Mouse (Mus musculus) lung, embryonic 15.5 days (tissue): ENCODE results near the gene Tmem127. TPM values are rescaled to one million over a fixed set of nuclear protein-coding genes. Genes with fewer than 3 reads are reported as not detected.
A peak's percentile ranks its signal among the peaks of the same experiment; 100 is the strongest.
"Not testable (repeated sequence)": the region's sequence is repeated elsewhere in the genome, so short reads cannot be mapped to it uniquely, and the experiment has no call there.

Experiments used
- ATAC-seq: fragments of 200-750 bp; cut with Nextera tagmentation; 2 replicates; pipeline ENCODE4 v1.8.0; 2017; ENCODE audit warnings: moderate number of reproducible peaks, borderline replicate concordance; ENCODE audit not compliant: low FRiP score, low TSS enrichment; ENCODE audit errors: extremely low read depth
- H3K27ac ChIP-seq: fragments of 300-500 bp; sonication (generic); 2 replicates; pipeline ENCODE4 v1.5.1; 2015; ENCODE audit warnings: moderate library complexity, mild to moderate bottlenecking, inconsistent platforms
- H3K27me3 ChIP-seq: fragments of 300-500 bp; sonication (generic); 2 replicates; pipeline ENCODE4 v1.6.1; 2015; ENCODE audit warnings: inconsistent platforms
- H3K36me3 ChIP-seq: fragments of 300-500 bp; sonication (generic); 2 replicates; pipeline ENCODE4 v1.6.1; 2015; ENCODE audit warnings: inconsistent platforms
- H3K4me1 ChIP-seq: fragments of 300-500 bp; sonication (generic); 2 replicates; pipeline ENCODE4 v1.6.1; 2015; ENCODE audit warnings: inconsistent platforms
- H3K4me2 ChIP-seq: fragments of 300-500 bp; sonication (generic); 2 replicates; pipeline ENCODE4 v1.6.1; 2015; ENCODE audit warnings: inconsistent platforms, mild to moderate bottlenecking, moderate library complexity
- H3K4me3 ChIP-seq: fragments of 300-500 bp; sonication (generic); 2 replicates; pipeline ENCODE4 v1.5.1; 2015; ENCODE audit warnings: mild to moderate bottlenecking, inconsistent platforms
- H3K9ac ChIP-seq: fragments of 300-500 bp; sonication (generic); 2 replicates; pipeline ENCODE4 v1.6.1; 2015; ENCODE audit warnings: inconsistent platforms
- H3K9me3 ChIP-seq: fragments of 300-500 bp; sonication (generic); 2 replicates; pipeline ENCODE4 v1.6.1; 2016; ENCODE audit warnings: inconsistent platforms
- WGBS: fragments of 180-500 bp; shearing (Covaris S2); methylation state at CpG from one replicate; pipeline ENCODE4 v1.1.7; 2015; 5-methylcytosine and 5-hydroxymethylcytosine counted together
- polyA plus RNA-seq: library from polyadenylated mRNA; unstranded; fragments of >200 nt; fragmentation: Nextera tagmentation; extraction: Ambion mirVana; gene quantifications from 2 replicates; pipeline ENCODE4 v1.2.1, GENCODE M21; 2015

The Tmem127 gene
- polyA plus RNA-seq, 1 experiment from 2014 or later, result 30.9 TPM

GRCm38 (mm10) chr2:127270300-127271041, 22.8 kb downstream of the Tmem127 start:
- H3K9me3 ChIP-seq, result no peaks in the 10 kb centered on the region
- 1% methylated on average over 69 of the region's 75 CpGs for WGBS

GRCm38 (mm10) chr2:127271042-127271515, 23.4 kb downstream of the Tmem127 start:
- no peaks in the 10 kb centered on the region for H3K36me3 ChIP-seq
- H3K4me3 ChIP-seq, result peak overlapping the region; percentile 81
- 6% methylated on average over 8 of the region's 8 CpGs for WGBS
- H3K4me2 ChIP-seq, result peak overlapping the region; percentile 74
- peak overlapping the region; percentile 77 for H3K9ac ChIP-seq
- peak overlapping the region; percentile 96 for H3K27ac ChIP-seq
- ATAC-seq, result no peak
- H3K4me1 ChIP-seq, result peaks cover 4% of the 10 kb centered on the region
- no peaks in the 10 kb centered on the region for H3K27me3 ChIP-seq
- H3K9me3 ChIP-seq, result no peaks in the 10 kb centered on the region

More at GRCm38 (mm10) chr2:127270300-127271041, 22.8 kb downstream of the Tmem127 start:
- H3K36me3 ChIP-seq, result no peaks in the 10 kb centered on the region
- H3K4me2 ChIP-seq, result peak overlapping the region; percentile 74
- no peaks in the 10 kb centered on the region for H3K27me3 ChIP-seq
- H3K9ac ChIP-seq, result peak overlapping the region; percentile 77
- peak; percentile 95 for ATAC-seq
- peak overlapping the region; percentile 96 for H3K27ac ChIP-seq
- H3K4me1 ChIP-seq, result peaks cover 4% of the 10 kb centered on the region
- H3K4me3 ChIP-seq, result peak overlapping the region; percentile 81

- H3K9me3 ChIP-seq, ATAC-seq, H3K27ac ChIP-seq, H3K4me1 ChIP-seq, H3K36me3 ChIP-seq, H3K9ac ChIP-seq, H3K27me3 ChIP-seq: not testable (repeated sequence)
- H3K4me3 ChIP-seq, result 0 out of 2 replicates have a peak overlapping the region, but pooled peaks have one; percentile 19
- 85% methylated on average over 4 of the region's 4 CpGs for WGBS
- peak overlapping the region; percentile 74 for H3K4me2 ChIP-seq
Measured at GRCm38 (mm10) chr2:127272049-127272448, 24.3 kb downstream of the Tmem127 start.

- H3K4me1 ChIP-seq, result peaks cover 4% of the 10 kb centered on the region
- H3K9me3 ChIP-seq, result no peaks in the 10 kb centered on the region
- H3K9ac ChIP-seq, result no peak overlapping the region
- H3K4me3 ChIP-seq, result no peak overlapping the region
- H3K4me2 ChIP-seq, result no peak overlapping the region
- no peaks in the 10 kb centered on the region for H3K27me3 ChIP-seq
- no peak overlapping the region for H3K27ac ChIP-seq
- no peaks in the 10 kb centered on the region for H3K36me3 ChIP-seq
- ATAC-seq, result no peak
- 96% methylated on average over 3 of the region's 3 CpGs for WGBS
Measured at GRCm38 (mm10) chr2:127272806-127273205, 25.1 kb downstream of the Tmem127 start.

- Histone ChIP-seq H3K27ac (no peak overlapping the region), H3K9me3 (no peaks in the 10 kb centered on the region), H3K27me3 (no peaks in the 10 kb centered on the region), H3K9ac (no peak overlapping the region), H3K4me1 (peaks cover 4% of the 10 kb centered on the region), H3K4me3 (no peak overlapping the region), H3K4me2 (no peak overlapping the region), H3K36me3 (peaks cover 3% of the 10 kb centered on the region; the same call in 1 of the 2 replicates)
- 87% methylated on average over 2 of the region's 2 CpGs for WGBS
- no peak for ATAC-seq
Measured at GRCm38 (mm10) chr2:127274590-127274989, 26.9 kb downstream of the Tmem127 start.

- Histone ChIP-seq H3K9ac (no peak overlapping the region), H3K36me3 (peaks cover 6% of the 10 kb centered on the region; the same call in 1 of the 2 replicates), H3K27me3 (no peaks in the 10 kb centered on the region), H3K9me3 (no peaks in the 10 kb centered on the region), H3K4me1 (peaks cover 4% of the 10 kb centered on the region), H3K27ac (no peak overlapping the region), H3K4me2 (no peak overlapping the region), H3K4me3 (no peak overlapping the region)
- 75% methylated on average over 5 of the region's 5 CpGs for WGBS
- no peak for ATAC-seq
Measured at GRCm38 (mm10) chr2:127275551-127276320, 28.0 kb downstream of the Tmem127 start.

GRCm38 (mm10) chr2:127278162-127278561, 30.5 kb downstream of the Tmem127 start:
- H3K27me3 ChIP-seq, result no peaks in the 10 kb centered on the region
- ATAC-seq, result no peak
- H3K27ac ChIP-seq, result no peak overlapping the region
- H3K9me3 ChIP-seq, result no peaks in the 10 kb centered on the region
- H3K36me3 ChIP-seq, result peaks cover 6% of the 10 kb centered on the region; the same call in 1 of the 2 replicates
- no peak overlapping the region for H3K4me3 ChIP-seq
- no peak overlapping the region for H3K9ac ChIP-seq
- H3K4me1 ChIP-seq, result no peaks in the 10 kb centered on the region
- H3K4me2 ChIP-seq, result no peak overlapping the region

- Histone ChIP-seq H3K27ac (no peak overlapping the region), H3K4me2 (no peak overlapping the region), H3K27me3 (no peaks in the 10 kb centered on the region), H3K36me3 (peaks cover 57% of the 10 kb centered on the region), H3K9ac (no peak overlapping the region), H3K4me1 (no peaks in the 10 kb centered on the region), H3K9me3 (no peaks in the 10 kb centered on the region), H3K4me3 (no peak overlapping the region)
- WGBS, result 57% methylated on average over 4 of the region's 4 CpGs
- ATAC-seq, result no peak
Measured at GRCm38 (mm10) chr2:127292250-127292649, 44.5 kb downstream of the Tmem127 start.

GRCm38 (mm10) chr2:127297001-127297805, 49.5 kb downstream of the Tmem127 start:
- Histone ChIP-seq H3K9me3 (no peaks in the 10 kb centered on the region), H3K9ac (no peak overlapping the region), H3K27me3 (no peaks in the 10 kb centered on the region), H3K4me3 (no peak overlapping the region), H3K4me2 (no peak overlapping the region), H3K36me3 (peaks cover 62% of the 10 kb centered on the region), H3K27ac (no peak overlapping the region), H3K4me1 (no peaks in the 10 kb centered on the region)
- no peak for ATAC-seq
- 90% methylated on average over 7 of the region's 7 CpGs for WGBS

- Histone ChIP-seq H3K36me3 (peaks cover 56% of the 10 kb centered on the region), H3K4me1 (no peaks in the 10 kb centered on the region), H3K9me3 (no peaks in the 10 kb centered on the region), H3K4me2 (no peak overlapping the region), H3K4me3 (no peak overlapping the region), H3K9ac (no peak overlapping the region), H3K27ac (no peak overlapping the region), H3K27me3 (no peaks in the 10 kb centered on the region)
- 93% methylated on average over 1 of the region's 1 CpGs for WGBS
- ATAC-seq, result no peak
Measured at GRCm38 (mm10) chr2:127298056-127298455, 50.3 kb downstream of the Tmem127 start.

GRCm38 (mm10) chr2:127300701-127301100, 53.0 kb downstream of the Tmem127 start:
- no peaks in the 10 kb centered on the region for H3K4me1 ChIP-seq
- no peaks in the 10 kb centered on the region for H3K27me3 ChIP-seq

More at GRCm38 (mm10) chr2:127300701-127301100, 53.0 kb downstream of the Tmem127 start:
- Histone ChIP-seq H3K9ac (no peak overlapping the region), H3K4me2 (no peak overlapping the region), H3K4me3 (no peak overlapping the region), H3K36me3 (peaks cover 42% of the 10 kb centered on the region), H3K9me3 (no peaks in the 10 kb centered on the region), H3K27ac (no peak overlapping the region)
- whole genome bisulfite sequencing, result 80% methylated on average over 3 of the region's 3 CpGs
- ATAC-seq, result no peak
